Mouse (Mus musculus) c-Kit-positive CD71-positive TER-119-positive erythroid progenitor cells, embryonic 14.5 days (primary cell): ENCODE measurements around the gene Frat2.

Experiments
- DNase-seq: peaks from one replicate; pipeline ENCODE4 v3.0.0-alpha.2; 2013; ENCODE audit warnings: low spot score

Gene Frat2

DNA sequence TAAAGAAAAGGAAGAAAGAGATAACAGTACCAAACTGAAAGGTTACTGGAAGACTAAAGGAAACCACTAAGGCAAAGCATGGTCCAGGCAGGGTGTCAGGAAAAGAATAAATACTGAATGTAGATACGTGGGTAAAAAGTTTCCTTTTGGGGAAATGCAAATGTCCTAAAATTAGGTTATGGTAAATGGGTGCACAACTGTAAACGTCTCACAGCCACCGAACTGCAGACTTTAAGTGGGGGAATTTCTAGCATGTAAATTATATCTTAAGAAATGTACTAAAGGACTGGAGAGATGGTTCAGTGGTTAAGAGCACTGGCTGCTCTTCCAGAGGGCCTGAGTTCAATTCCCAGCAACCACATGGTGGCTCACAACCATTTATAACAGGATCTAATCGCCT is 29.2 kb downstream of the Frat2 start:
- no peak for DNase-seq

DNA sequence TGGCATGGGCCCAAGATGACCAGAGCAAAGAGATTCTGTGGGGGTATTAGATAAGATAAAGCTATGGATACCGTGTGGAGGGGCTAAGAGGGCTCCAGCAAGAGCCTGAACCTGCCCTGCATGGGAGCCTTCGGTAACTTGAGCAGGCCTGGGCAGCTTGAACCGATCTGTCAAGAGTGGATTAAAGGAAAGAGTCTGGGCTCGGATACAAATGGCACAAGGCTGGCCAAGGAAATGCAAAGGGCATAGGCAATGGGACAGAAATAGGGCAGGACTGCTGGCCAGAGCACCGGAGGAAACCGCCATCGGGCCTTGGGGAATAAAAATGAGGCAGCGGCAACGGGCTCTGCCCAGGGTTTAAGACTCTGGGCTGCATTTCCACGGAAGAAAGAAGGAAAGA is 30.6 kb downstream of the Frat2 start:
- no peak for DNase-seq

DNA sequence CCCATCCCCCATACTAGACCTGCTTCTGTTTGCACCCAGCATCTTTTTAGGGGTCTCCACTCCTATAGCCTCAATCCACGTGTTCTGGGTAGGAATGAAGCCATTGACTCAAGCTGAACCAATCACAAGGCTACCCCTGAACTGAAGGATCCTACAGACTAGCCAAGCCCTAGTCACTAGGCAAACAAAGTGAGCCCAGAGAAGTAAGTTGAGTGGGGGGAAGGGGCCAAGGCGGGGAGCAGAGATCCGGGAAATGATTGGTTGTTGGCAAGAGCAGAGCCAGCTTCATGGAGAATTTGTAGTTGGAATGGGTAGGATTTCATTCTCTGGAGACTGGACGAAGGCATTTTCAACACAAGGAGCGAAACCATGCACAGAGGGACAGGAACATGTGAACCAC is 31.0 kb downstream of the Frat2 start:
- DNase-seq, result no peak

DNA sequence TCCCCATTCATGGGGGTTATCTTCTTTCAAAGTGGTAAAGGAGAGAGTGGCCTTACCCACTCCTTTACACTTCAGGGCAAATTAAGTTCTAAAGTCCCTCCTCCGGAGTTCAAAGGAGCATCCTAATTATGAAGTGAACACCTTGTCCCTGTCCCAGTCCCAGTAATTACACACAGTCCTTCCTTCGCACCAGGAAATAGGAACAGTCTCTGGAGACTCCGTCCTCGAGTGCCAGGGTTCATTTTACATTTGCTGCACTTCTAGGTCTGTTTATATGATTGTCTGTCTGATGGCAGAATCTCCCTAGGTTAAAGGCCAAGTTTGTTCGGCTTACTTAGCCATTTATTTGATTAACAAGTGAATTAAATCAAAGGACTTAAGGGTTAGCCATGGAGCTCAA is 31.5 kb downstream of the Frat2 start:
- no peak for DNase-seq

DNA sequence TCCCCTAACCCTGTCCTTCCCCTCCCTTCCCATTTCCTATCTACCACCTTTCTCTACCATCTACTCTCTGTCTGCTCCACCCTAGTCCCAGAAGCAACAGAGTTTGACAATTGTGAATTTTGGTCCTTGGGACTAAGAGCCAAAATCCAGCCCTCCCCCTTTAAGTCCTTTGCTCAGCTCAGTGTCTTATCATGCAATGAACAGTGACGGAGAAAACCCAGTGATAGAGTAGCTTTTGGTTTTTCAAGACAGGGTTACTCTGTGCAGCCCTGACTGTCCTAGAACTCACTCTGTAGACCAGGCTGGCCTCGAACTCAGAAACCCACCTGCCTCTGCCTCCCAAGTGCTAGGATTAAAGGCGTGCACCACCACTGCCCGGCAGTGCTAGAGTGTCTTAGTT is 34.6 kb downstream of the Frat2 start:
- no peak for DNase-seq

DNA sequence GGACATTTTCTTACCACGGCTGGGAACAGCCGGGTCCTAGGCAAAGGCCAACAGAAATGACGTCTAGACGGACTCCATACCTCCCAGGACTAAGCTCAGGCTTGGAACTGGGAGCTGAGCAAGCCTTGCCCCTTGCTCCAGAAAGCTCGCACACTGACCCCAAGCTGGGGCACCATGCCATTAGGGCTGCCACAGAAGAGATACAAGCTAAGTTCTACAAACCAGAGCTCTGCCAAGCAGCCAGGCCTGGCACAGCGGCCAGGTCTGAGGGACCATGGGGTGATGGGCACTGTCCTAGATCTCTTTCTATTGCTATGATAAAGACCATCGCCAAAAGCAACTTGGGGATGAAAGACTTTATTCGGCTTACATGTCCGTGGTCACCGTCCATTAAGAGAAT is 35.4 kb downstream of the Frat2 start:
- no peak for DNase-seq

DNA sequence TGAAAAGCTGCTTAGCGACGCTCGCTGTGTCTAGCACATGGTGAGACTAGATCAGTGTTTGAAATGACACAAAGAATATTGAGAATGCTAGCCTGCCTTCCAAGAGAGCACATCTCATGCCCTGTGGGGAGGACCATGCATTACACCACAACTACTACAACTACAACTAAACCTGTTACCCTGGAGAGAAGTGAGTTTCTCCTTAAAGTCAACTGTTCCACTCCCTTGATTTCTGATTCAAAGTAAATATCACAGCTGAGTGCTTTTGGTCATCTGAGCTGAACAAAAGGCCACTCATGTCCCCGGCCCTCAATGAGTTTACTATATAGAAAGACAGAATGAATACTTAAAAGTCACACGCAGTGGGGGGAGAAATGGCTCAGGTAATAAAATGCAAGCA is 37.9 kb downstream of the Frat2 start:
- no peak for DNase-seq

DNA sequence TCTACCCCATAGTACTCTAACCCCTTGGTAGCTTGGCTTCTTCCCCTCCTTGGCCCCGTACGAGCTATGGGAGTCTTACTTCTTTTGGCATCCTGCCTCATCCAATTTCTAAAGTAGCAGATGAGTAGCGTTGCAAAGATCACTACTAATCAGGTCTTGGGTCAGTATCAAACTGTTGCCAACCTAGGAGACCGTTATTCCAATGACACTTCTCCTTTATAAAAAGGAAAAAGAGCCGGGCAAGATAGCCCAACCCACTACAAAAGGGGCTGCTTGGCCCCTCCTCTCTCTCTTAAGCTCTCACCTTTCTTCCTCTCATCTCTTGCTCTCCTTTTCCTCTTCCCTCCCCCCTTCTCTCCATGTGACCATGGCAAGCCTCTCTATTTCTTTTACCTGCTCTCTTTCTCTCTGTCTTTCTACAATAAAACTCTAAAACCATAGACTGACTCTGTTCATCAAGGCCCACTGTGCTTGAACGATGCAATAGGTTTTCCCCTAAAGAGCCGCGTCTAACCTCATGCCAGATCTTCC is 39.8 kb downstream of the Frat2 start:
- no peak for DNase-seq

DNA sequence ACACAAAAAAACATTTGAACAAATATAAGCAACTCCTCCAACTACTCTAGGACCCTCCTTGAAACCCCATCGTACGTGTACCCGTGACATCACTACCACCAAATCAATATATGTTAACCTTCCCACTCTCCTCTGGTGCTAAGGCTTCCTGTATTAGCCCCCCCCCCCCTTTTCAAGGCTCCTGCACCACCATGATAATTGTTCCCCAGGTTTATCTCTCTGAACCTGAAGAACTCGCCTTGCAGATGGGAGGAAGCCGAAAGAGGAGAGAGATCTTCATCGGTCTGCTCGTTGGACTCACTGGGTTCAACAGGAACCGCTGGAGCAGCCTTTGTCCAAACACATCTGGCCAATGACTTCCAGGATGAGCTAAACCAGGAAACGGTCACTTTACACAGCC is 40.4 kb downstream of the Frat2 start:
- DNase-seq, result peak; percentile 74

DNA sequence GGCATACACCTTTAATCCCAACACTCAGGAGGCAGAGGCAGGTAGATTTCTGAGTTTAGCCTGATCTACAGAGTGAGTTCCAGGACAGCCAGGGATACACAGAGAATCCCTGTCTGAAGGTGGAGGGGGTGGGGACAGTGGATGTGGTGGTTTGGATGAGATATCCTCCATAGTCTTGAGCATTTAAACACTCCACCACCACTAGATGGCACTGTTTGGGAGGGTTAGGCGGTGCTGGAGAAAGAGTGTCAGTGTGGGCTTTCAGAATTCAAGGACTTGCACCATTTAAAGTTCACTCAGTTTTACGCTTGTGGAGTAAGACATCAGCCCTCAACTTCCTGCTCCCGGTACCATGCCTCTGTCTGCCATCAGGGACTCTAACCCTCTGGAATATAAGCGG is 42.1 kb downstream of the Frat2 start:
- no peak for DNase-seq

DNA sequence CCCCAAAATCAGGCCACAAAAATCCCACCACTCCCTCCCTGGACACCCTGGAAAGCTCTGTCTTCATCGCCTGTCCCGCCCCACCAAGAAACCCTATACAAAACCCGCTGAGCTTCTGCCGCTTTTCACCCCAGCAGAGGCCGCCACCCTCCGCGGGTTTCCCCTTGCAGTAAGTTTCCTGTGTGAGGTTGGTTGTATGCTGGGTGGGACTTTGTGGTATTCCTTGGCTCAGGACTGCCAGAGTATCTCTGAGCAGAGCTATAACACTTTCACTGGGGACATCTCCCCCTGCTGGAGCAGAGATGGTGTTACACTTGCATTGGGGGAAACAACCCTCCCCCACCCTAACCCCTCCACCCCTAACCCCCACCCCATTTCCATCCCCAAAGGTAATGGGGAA is 44.6 kb downstream of the Frat2 start:
- DNase-seq, result no peak

DNA sequence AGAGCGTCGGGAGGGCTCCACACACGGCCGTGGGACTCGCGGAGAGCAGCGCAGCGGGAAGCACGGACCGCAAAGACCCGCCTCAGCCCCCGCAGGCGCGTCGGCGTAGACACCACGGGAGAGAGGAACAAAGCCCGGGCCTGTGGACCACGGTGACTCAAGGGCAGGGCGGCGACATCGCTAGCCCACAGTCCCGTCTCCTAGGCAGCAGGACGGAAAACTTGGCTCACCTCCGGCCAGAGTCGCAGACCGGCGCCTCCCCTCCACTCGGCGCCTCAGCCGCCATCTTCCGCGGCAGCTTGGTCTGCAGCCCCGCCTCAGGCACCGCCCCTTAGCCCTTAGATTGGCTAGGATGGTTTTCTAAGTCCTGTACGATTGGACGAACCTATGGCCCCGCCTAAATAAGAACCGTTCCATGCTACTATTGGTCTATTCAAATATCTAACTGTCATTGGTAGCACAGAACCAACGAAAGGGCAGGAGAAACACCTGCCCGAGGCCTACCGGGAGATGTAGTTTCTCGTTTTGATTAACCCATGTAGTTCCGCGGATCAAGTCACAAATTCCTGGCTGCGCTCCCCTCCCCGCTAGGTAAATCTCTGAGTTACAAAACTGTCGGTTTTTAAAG is 46.1 kb downstream of the Frat2 start, which contains the start of gene Arhgap19:
Gene Arhgap19 (minus strand): TSS at position 306 of the 628 bp plus-strand sequence.
- DNase-seq, result peak; percentile 95

DNA sequence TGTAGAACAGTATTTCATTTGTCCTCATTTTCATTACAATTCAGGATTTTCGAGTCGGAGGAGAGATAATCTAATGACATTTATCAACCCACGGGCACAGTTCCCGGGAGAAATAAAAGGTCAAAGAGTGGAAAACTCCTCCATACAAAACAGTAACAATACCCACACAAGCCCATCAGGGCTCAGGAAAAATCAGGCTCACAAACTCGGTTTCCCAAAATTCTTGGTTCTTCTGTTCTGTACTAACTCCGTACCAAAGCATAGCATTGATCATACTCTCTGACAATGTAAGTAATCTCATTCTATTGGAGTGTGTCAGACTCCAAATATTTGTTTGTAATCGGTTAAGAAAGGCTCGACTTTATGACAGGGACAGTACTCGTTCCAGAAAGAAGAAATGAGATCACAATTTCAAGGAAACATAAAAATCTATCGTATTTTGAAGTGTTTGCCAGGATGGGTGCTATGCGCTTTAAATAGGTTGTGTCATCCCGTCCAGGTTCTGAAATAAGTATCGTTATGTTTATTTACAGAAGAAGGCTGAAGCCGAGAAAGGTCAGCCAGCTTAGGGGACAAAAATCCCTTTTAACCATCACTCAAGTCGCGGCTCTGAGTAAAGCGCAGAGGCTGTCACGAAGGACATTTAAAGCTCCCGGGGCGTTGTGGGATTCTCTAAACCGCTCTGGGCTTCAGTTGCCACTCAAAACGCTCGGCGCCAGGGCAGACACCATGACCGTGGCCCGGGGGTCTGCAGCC is 46.8 kb downstream of the Frat2 start:
- DNase-seq, result no peak

DNA sequence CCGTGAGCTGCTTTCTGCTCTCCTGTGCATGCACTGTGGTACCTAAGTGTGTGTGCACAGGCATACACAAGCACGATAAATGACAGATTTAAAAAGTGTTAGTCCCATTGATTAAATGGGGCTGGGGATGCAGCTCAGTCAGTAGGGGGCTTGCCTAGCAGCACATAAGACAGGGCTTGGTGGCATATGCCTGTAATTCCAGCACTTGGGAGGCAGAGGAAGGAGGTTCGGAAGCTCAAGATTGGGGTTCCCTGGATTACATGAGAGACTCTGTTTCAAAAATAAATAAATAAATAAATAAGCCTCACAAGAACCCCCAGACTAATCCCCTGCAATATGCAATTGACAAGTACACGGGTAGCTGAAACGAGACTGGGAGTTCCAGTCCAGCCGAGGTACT is 47.5 kb downstream of the Frat2 start:
- no peak for DNase-seq

DNA sequence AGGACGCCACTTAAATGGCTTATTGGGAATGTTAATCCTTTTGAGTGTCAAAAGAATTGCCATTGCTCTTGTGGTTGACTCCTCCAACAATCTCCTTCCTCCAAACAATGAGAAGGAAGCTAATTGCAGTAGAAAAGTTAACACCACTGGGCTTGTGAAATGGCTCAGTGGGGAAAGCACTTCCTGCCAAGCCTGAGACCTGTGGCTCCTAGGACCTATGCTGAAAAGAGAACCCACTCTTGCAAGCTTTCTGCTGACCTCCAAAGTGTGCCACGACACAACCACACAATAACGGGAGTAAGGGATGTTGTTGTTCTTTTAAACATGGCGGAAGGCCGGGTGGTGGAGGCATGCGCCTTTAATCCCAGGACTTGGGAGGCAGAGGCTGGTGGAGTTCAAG is 50.4 kb downstream of the Frat2 start:
- DNase-seq, result no peak

DNA sequence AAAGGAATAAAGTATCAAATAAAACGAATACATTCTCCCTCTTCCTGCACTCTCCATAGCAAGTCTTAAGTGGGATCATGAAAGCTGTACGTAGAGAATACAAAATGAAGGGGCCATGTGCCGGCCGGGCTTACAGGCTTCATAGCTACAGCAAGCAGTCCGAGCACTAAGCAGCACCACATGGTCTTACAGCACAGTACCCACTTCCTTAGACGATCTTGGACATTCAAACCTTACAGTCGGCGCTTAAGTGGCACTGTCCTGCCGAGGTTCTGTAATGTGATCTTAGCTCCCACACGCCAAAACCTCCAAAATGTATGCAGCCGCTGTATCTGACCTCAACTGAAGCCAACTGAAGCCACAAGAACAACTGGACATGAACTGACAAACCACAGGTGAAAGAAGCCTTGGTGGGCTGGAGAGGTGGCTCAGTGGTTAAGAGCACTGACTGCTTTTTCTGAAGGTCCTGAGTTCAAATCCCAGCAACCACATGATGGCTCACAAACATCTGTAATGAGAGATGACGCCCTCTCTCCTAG is 51.1 kb downstream of the Frat2 start:
- no peak for DNase-seq

DNA sequence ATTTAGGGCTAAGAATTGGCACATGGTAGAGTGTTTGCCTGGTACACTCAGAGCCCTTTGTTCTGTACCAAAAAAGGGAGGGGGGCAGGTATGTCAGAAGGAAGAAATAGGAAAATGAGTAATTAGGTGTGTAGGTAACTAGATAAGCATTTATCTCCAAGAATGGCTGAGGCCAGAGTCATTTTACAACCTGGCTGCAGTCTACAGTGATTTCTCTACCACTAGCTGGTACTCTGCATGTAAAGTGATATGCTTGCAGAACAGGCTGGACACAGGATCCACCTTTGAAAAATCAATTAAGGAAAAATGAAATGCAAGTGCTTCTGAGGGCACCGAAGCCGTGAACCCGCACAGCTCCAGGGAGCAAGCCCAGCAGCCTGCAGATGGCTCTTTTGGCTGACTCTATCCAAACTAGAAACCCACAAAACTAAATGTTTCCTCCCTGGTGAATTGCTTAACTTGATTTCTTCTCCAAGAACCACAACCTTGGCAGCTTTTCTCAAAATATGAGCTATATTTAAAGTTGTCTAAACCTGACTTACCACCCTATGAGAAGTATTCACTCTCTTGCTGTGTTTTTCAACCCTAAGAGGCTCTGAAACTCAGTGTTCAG is 51.7 kb downstream of the Frat2 start:
- DNase-seq, result no peak
